Mouse (Mus musculus) intestine, postnatal 0 days (tissue): ENCODE results near the gene Lcat. TPM values are rescaled to one million over a fixed set of nuclear protein-coding genes. Genes with fewer than 3 reads are reported as not detected.
A peak's percentile ranks its signal among the peaks of the same experiment; 100 is the strongest.

Experiments
- ATAC-seq: fragments of 200-750 bp; cut with Nextera tagmentation; 2 replicates; pipeline ENCODE4 v1.8.0; 2017; ENCODE audit warnings: mild to moderate bottlenecking, moderate TSS enrichment, moderate library complexity
- H3K27ac ChIP-seq: fragments of 300-500 bp; sonication (generic); 2 replicates; pipeline ENCODE4 v1.5.1; 2014; ENCODE audit warnings: mild to moderate bottlenecking, low read depth, low read length, moderate library complexity
- H3K27me3 ChIP-seq: fragments of 300-500 bp; sonication (generic); replicated peaks from 2 replicates; pipeline ENCODE4 v1.6.1; 2014; ENCODE audit warnings: low read length, mixed read lengths; ENCODE audit not compliant: control insufficient read depth, insufficient read depth
- H3K36me3 ChIP-seq: fragments of 300-500 bp; sonication (generic); 2 replicates; pipeline ENCODE4 v1.6.1; 2014; ENCODE audit warnings: mild to moderate bottlenecking, moderate library complexity; ENCODE audit not compliant: control insufficient read depth, insufficient read depth
- H3K4me1 ChIP-seq: fragments of 300-500 bp; sonication (generic); replicated peaks from 2 replicates; pipeline ENCODE4 v1.6.1; 2014; ENCODE audit warnings: antibody characterized with exemption, low read length, mixed read lengths; ENCODE audit not compliant: control insufficient read depth, insufficient read depth
- H3K4me2 ChIP-seq: fragments of 300-500 bp; sonication (generic); replicated peaks from 2 replicates; pipeline ENCODE4 v1.6.1; 2014; ENCODE audit warnings: low read depth, mild to moderate bottlenecking, moderate library complexity
- H3K4me3 ChIP-seq: fragments of 300-500 bp; sonication (generic); 2 replicates; pipeline ENCODE4 v1.5.1; 2014; ENCODE audit warnings: low read depth, low read length
- H3K9ac ChIP-seq: fragments of 300-500 bp; sonication (generic); 2 replicates; pipeline ENCODE4 v1.6.1; 2014; ENCODE audit warnings: mild to moderate bottlenecking, low read depth, low read length
- H3K9me3 ChIP-seq: fragments of 300-500 bp; sonication (generic); 2 replicates; pipeline ENCODE4 v1.6.1; 2016; ENCODE audit warnings: mixed run types; ENCODE audit not compliant: control insufficient read depth
- CTCF ChIP-seq: sonication (generic); IDR thresholded peaks from 2 replicates; pipeline ENCODE4 v1.5.1; 2016; ENCODE audit warnings: low read depth, mild to moderate bottlenecking, control low read depth, antibody characterized with exemption, moderate library complexity
- WGBS: fragments of 180-500 bp; shearing (Covaris S2); extraction: QIAGEN DNeasy Blood & Tissue Kit; methylation state at CpG from one replicate; pipeline ENCODE4 v1.1.7; 2014; 5-methylcytosine and 5-hydroxymethylcytosine counted together
- microRNA-seq: library from miRNA; unstranded; fragments of <30 nt; microRNA quantifications from one replicate; pipeline ENCODE4, GENCODE M21; 2016
- polyA plus RNA-seq: library from polyadenylated mRNA; unstranded; fragments of >200 nt; fragmentation: Nextera tagmentation; extraction: Ambion mirVana; gene quantifications from 2 replicates; pipeline ENCODE4 v1.2.1, GENCODE M21; 2015

The Lcat gene
- polyA plus RNA-seq, 1 experiment from 2014 or later = 0.20 TPM

DNA sequence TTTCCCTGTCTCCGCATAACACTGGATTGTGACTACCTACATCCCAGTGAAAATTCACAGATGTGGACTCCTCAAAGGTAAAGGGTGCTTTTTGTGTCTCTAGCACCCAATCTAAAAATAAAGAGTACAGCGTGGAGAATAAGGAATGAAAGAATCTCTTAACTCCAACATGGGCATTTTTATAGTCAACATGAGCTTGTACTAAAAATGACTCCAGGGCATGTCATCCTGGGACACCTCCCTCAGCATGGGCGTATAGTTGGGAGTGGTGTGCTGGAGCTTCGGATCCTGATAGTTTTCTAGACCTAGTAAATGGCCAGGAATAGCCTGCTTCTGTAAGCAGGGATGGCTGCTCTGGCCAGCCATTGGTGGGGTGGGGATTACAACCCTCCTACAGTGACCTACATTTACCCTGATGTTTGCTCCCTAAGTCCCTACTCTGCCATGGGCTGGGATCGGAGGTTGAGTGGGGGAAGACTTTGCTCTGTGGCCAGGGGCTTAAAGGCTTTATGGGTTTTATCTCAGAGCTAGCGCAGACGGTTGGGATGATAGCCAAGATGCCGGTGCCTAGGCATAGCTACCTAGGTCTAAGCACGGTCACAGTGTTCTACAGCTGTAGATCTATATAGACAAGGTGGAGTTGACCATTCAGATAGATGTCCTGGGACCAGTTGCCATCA lies 45.2 kb downstream of the Lcat start:
- H3K27ac ChIP-seq = no peak overlapping the region
- ATAC-seq = no peak
- no peak overlapping the region for H3K4me2 ChIP-seq
- no peaks in the 10 kb centered on the region for H3K27me3 ChIP-seq
- H3K9ac ChIP-seq = no peak overlapping the region
- no peaks in the 10 kb centered on the region for H3K9me3 ChIP-seq
- no peak for TF ChIP-seq CTCF
- H3K36me3 ChIP-seq = peaks cover 1% of the 10 kb centered on the region; the same call in 1 of the 2 replicates
- no peak overlapping the region for H3K4me3 ChIP-seq
- H3K4me1 ChIP-seq = no peaks in the 10 kb centered on the region
- WGBS = 68% methylated on average over 9 of the region's 9 CpGs

DNA sequence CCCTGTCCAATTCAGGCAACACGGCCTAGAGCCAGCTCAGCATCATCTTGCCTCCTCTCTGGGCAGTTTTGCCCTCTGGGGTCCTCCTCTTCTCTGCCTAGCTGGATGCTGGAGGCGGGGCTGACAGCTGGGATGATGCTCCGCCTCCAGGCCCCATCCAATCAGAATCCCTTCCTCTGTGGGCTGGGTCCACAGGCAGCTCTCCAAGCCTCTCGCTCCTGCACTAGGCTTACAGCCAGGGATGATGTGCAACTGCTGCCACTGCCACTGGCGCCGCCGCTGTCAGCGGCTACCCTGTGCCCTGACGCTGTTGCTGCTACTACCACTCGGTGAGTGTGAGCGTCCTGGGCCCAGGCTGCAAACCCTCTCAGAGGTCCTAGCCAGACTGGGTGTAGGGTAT lies 49.8 kb downstream of the Lcat start, which contains the start of gene Nrn1l:
TSS of gene Nrn1l (plus strand) at position 229 of the 400 bp plus-strand sequence.
- Histone ChIP-seq H3K9ac (no peak within 1 kb of the TSS), H3K4me2 (no peak within 1 kb of the TSS), H3K36me3 (peaks cover 41% of the 10 kb centered on the region), H3K4me3 (no peak within 1 kb of the TSS), H3K4me1 (no peaks in the 10 kb centered on the region), H3K27me3 (no peaks in the 10 kb centered on the region), H3K9me3 (no peaks in the 10 kb centered on the region), H3K27ac (no peak within 1 kb of the TSS)
- ATAC-seq = peak; percentile 49; the same call in 1 of the 2 replicates
- WGBS = 21% methylated on average over 11 of the region's 11 CpGs
- TF ChIP-seq CTCF = no peak

DNA sequence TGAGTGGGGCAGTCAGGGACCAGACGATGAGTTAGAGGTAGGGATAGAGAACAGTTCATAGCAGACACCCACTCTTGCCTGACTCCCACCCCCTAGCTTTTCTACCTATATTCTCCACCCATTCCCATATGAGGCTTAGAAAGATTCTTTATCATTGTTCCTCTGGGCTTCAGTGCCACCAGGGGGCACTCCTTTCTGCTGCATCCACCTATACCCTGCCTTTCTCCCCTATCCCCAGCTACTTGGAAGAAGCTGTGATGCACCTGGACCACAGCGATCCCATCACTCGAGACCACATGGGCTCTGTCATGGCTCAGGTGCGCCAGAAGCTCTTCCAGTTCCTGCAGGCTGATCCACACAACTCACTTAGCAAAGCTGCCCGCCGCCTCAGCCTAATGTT lies 50.8 kb downstream of the Lcat start:
- no peak overlapping the region for H3K27ac ChIP-seq
- no peak for ATAC-seq
- H3K36me3 ChIP-seq = peaks cover 50% of the 10 kb centered on the region
- 88% methylated on average over 6 of the region's 6 CpGs for WGBS
- no peak overlapping the region for H3K4me3 ChIP-seq
- H3K27me3 ChIP-seq = no peaks in the 10 kb centered on the region
- H3K4me2 ChIP-seq = no peak overlapping the region
- no peak overlapping the region for H3K9ac ChIP-seq
- no peaks in the 10 kb centered on the region for H3K9me3 ChIP-seq
- TF ChIP-seq CTCF = peak; percentile 69
- H3K4me1 ChIP-seq = no peaks in the 10 kb centered on the region

DNA sequence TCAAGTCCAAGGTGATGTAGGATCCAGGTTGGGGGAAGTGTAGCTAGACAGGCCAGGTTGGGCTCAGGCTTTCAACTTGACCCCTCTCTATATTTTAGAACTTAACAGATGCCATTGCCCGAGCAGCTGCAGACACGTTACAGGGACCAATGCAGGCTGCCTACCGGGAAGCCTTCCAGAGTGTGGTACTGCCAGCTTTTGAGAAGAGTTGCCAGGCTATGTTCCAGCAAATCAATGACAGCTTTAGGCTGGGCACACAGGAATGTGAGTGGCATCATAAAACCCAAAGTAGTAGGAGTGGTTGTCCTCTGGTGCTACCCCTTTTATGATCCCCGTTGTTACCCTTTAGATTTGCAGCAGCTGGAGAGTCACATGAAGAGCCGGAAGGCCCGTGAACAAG lies 52.3 kb downstream of the Lcat start:
- TF ChIP-seq CTCF = no peak
- H3K4me1 ChIP-seq = no peaks in the 10 kb centered on the region
- no peak overlapping the region for H3K27ac ChIP-seq
- H3K4me2 ChIP-seq = no peak overlapping the region
- no peak overlapping the region for H3K9ac ChIP-seq
- no peak overlapping the region for H3K4me3 ChIP-seq
- no peak for ATAC-seq
- H3K9me3 ChIP-seq = no peaks in the 10 kb centered on the region
- no peaks in the 10 kb centered on the region for H3K27me3 ChIP-seq
- H3K36me3 ChIP-seq = peaks cover 66% of the 10 kb centered on the region
- WGBS = 84% methylated on average over 6 of the region's 6 CpGs

DNA sequence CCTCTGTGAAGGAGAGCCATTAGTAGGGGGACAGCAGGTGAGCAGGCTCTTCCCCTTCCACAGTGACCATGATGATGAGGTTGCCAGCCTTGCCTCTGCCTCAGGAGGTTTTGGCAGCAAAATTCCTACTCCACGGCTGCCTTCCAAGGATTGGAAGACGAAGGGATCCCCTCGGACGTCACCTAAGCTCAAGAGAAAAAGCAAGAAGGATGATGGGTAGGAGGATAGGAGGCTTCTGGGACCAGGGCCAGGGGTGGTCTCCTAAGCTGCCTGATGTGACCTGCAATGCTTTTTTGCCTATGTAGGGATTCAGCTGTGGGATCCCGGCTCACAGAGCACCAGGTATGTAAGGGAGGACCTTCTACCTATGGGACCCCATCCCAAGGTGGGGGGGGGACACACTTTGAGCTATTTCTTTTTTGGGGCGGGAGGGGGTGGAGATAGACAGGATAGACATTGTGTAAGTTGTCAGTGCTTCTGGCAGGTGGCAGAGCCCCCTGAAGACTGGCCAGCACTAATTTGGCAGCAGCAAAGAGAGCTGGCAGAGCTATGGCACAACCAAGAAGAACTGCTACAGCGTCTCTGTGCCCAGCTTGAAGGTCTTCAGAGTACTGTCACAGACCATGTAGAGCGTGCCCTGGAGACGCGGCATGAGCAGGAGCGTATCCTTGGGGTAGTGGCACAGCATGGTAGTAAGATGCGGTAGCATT lies 53.3 kb downstream of the Lcat start:
- WGBS = 95% methylated on average over 12 of the region's 12 CpGs
- H3K27ac ChIP-seq = 0 out of 2 replicates have a peak overlapping the region, but pooled peaks have one; percentile 7
- no peak for TF ChIP-seq CTCF
- H3K36me3 ChIP-seq = peaks cover 76% of the 10 kb centered on the region
- no peak overlapping the region for H3K9ac ChIP-seq
- no peak overlapping the region for H3K4me2 ChIP-seq
- H3K4me3 ChIP-seq = no peak overlapping the region
- no peak for ATAC-seq
- H3K4me1 ChIP-seq = no peaks in the 10 kb centered on the region
- H3K9me3 ChIP-seq = no peaks in the 10 kb centered on the region
- no peaks in the 10 kb centered on the region for H3K27me3 ChIP-seq

Small RNA genes lying within 50 kb of the gene (microRNA-seq; reads per million reads assigned to microRNA genes)
- not detected for gene Mir7074

Other genes with a start within 250 kb of the Lcat start
- 35.4 and 35.5 TPM in 2 replicates for gene Acd, start 242.3 kb downstream of the Lcat start, polyA plus RNA-seq
- gene Pard6a, start 242.2 kb downstream of the Lcat start, polyA plus RNA-seq = 8.8 and 9.7 TPM in 2 replicates
- gene 4933405L10Rik, start 235.7 kb downstream of the Lcat start, polyA plus RNA-seq = not detected in 2 replicates
- gene Enkd1, start 235.2 kb downstream of the Lcat start, polyA plus RNA-seq = 3.8 and 3.9 TPM in 2 replicates
- 4.0 and 4.4 TPM in 2 replicates for gene Gfod2, start 184.7 kb downstream of the Lcat start, polyA plus RNA-seq
- 4.1 and 4.6 TPM in 2 replicates for gene Ranbp10, start 116.0 kb downstream of the Lcat start, polyA plus RNA-seq
- gene Tsnaxip1, start 115.7 kb downstream of the Lcat start, polyA plus RNA-seq = not detected in 2 replicates
- 8.5 and 9.3 TPM in 2 replicates for gene Cenpt, start 90.1 kb downstream of the Lcat start, polyA plus RNA-seq
- gene Thap11, start 88.2 kb downstream of the Lcat start, polyA plus RNA-seq = 28.3 and 29.2 TPM in 2 replicates
- gene Nutf2, start 82.8 kb downstream of the Lcat start, polyA plus RNA-seq = 87.7 and 97.3 TPM in 2 replicates
- 9.8 and 11.5 TPM in 2 replicates for gene Edc4, start 62.5 kb downstream of the Lcat start, polyA plus RNA-seq
- 0.35 TPM in 1 of 2 replicates, not detected in the other for gene Nrn1l, start 49.8 kb downstream of the Lcat start, polyA plus RNA-seq
- 11.0 and 12.5 TPM in 2 replicates for gene Pskh1, start 42.9 kb downstream of the Lcat start, polyA plus RNA-seq
- 0.63 and 1.4 TPM in 2 replicates for gene Ctrl, start 9.5 kb downstream of the Lcat start, polyA plus RNA-seq
- 186 and 204 TPM in 2 replicates for gene Psmb10, start 4.9 kb downstream of the Lcat start, polyA plus RNA-seq
- 6.8 and 8.0 TPM in 2 replicates for gene Slc12a4, start 22.7 kb upstream of the Lcat start, polyA plus RNA-seq
- gene Dpep3, start 36.0 kb upstream of the Lcat start, polyA plus RNA-seq = not detected in 2 replicates
- 7.6 and 8.3 TPM in 2 replicates for gene Dus2, start 48.0 kb upstream of the Lcat start, polyA plus RNA-seq
- not detected in 2 replicates for gene Dpep2nb, start 62.6 kb upstream of the Lcat start, polyA plus RNA-seq
- gene Ddx28, start 68.5 kb upstream of the Lcat start, polyA plus RNA-seq = 7.5 and 8.5 TPM in 2 replicates
- 3.1 and 4.1 TPM in 2 replicates for gene Nfatc3, start 115.5 kb upstream of the Lcat start, polyA plus RNA-seq
- gene Esrp2, start 193.6 kb upstream of the Lcat start, polyA plus RNA-seq = 9.2 and 11.0 TPM in 2 replicates
- 7.4 and 7.9 TPM in 2 replicates for gene Pla2g15, start 207.0 kb upstream of the Lcat start, polyA plus RNA-seq
- gene Slc7a6, start 225.5 kb upstream of the Lcat start, polyA plus RNA-seq = 18.0 and 18.4 TPM in 2 replicates